Mouse (Mus musculus) mouse trophoblast stem cell (cell line): ENCODE results near the gene Zfp827.

Experiments used
- in situ Hi-C, 2 experiments: fragments of 300-500 bp; cut with MseI, MboI; formaldehyde crosslinking; loops; 2 replicates in 1 of 2; 3 replicates in 1 of 2; pipeline ENCODE4 v1.15.1; 2025

Gene Zfp827

DNA sequence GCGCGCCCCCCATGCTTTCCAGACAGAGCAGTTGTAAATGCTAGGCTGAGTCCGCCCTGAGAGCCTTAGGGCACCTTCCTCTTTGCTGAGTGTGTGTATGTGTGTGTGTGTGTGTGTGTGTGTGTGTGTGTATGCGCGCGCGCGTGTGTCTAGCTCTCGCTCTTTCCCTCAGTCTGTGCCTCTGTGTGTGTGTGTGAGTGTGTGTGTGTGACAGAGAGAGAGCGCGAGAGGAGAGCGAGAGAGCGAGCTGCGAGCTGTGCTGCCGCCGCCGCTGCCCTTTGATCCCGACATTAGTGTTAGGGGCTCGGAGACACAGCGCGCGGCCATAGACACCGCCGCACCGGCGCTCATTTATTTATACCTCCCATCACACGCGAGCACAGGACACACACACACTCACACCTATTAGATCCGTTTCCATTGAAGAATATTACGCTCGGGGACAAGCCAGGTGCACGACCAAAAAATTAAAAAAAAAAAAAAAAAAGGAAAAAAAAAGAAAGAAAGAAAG lies at the start of gene Zfp827:
Gene Zfp827 (plus strand): TSS at position 461 of the 511 bp plus-strand sequence.
- in situ Hi-C loops: no loop called here

DNA sequence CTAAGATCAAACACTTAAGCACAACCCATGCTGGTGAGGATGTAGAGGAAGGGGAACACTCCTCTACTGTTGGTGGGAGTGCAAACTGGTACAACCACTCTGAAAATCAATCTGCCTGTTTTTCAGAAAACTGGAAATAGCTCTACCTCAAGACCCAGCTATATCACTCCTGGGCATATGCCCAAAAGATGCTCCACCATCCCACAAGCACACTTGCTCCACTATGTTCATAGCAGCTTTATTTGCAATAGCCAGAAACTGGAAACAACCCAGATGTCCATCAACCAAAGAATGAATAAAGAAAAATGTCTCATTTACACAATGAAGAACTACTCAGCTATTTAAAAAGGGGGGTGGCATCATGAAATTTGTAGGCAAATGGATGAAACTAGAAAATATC lies 23.9 kb upstream of the Zfp827 start:
- in situ Hi-C loops: no loop called here

DNA sequence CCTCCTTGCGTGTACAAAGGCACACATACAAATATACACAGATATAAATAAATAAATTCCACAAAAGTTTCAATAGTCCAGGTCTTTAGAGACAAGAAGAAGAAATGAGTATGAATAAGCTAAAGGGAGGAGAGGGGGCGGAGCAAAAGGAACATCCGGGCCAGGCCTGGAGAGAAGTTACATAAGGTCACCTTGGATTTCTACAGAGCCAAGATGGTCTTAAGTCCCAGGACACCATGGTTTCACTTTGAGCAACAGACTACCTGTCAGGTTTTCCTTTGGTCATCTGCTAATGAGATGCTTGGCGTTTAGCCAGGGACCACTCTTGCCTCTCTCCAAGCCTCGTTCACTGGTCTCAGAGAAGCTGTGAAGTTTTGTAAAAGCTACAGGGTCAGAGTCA lies 13.2 kb upstream of the Zfp827 start:
- in situ Hi-C loops: no loop called here

DNA sequence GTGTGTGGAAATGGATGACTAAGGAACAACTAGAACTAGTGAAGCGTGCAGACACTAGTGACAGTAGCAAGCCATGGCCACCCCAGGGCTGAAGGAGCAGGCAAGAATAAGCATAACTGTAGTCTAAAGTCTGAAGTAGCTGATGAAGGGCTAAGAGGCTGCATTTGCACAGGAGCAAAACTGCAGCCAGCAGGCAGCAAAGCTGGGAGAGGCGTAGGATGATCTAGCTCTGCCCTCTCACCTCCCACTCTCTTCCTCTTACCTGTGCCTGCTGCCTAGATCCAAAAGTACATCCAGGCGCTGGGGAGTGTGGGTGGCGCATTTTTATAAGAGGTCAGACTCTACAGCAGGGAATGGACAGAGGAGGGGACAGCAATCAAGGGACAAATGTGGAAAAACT lies 12.2 kb upstream of the Zfp827 start:
- in situ Hi-C loops: no loop called here

DNA sequence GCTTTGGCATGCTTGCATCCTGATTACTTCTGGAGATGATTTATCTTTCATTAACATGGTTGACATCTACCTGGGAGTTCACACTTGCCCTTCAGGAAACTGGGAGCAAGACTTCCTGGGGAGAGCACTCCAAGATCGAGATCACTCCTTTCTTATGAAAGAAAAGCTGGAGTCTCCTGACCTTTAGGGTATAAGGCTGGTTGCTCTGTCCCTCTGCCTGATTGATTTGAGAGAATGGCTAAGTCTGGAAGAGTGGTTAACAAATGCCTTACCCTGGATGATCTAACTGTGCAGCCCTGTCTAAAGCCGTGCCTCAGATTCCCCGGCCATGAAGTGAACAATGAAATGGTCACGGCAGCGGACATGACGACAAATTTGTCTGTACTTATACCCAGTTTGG lies 11.7 kb upstream of the Zfp827 start:
- in situ Hi-C loops: no loop called here

DNA sequence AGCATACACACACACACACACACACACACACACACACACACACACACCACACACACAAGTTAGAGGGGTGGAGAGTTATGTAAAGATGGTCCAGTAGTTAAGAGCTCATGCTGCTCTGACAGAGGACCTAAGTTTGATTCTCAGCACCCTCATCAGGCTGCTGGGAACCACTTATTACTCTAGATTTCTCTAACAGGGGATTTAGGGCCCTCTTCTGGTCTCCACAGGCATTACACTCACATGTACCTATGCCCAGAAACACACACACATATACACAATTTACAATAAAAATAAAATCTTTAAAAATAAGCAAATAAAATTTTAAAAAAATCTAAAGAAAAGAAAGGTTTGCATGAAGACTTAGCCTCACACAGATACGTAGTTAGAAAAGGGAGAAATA lies 4.3 kb upstream of the Zfp827 start:
- in situ Hi-C loops: no loop called here

DNA sequence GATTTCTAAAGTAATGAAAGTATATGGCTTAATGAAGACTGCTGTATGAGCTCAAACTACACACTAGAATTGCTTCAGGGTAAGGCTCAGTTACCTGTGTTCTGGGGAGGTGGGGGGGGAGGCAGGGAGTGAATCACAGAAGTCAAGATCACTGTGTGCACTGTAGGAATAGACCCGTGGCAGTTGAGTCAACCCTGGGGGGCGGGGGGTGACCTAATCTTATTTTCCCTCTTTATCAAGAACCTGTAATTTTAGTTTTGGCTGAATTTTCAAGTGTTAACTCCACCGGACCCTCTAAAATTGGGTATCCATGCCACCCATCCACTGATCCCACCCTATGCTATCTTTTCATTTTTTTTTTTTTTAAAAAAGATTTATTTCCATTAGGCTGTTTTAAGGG lies 918 bp upstream of the Zfp827 start:
- in situ Hi-C loops: no loop called here

DNA sequence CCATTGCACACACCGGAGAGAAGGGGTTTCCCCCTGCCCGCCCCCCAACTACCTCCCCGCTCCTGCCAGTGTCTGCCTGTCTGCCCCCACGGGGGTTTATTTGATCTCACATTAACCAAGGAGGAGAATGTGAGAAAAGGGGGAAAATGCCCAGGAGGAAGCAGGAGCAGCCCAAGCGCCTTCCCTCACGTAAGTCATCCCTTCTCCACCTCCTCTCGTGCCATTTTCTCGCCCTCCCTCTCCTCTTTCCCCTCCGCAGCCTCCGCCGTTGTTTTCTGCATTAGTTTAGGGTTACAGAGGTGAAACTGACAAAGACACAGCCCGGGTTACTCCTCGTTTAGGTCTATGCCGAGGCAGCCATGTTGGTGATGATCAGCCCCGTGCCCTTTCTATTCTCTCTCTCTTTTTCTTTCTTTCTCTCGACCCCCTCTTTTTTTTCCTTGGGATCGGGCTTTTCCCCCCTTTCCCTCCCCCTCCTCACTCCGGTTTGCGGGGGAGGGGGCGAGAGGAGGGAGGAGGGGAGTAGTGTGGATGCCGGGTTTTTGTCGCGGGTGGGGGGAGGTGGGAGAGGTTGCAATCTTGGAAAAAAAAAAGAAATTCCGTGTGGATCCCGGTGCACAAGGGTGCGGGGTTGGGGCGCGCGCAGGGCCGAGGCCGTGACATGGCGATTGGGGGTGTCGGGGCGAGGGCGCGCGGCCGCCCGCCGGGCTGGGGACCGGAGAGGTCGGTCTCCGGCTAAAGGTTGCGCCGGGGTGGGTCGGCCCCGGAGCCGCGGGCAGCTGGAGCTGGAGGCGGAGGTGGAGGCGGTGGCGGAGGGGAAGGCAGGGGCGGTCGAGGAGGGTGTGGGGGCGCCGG lies 531 bp downstream of the Zfp827 start:
- in situ Hi-C loops: no loop called here

DNA sequence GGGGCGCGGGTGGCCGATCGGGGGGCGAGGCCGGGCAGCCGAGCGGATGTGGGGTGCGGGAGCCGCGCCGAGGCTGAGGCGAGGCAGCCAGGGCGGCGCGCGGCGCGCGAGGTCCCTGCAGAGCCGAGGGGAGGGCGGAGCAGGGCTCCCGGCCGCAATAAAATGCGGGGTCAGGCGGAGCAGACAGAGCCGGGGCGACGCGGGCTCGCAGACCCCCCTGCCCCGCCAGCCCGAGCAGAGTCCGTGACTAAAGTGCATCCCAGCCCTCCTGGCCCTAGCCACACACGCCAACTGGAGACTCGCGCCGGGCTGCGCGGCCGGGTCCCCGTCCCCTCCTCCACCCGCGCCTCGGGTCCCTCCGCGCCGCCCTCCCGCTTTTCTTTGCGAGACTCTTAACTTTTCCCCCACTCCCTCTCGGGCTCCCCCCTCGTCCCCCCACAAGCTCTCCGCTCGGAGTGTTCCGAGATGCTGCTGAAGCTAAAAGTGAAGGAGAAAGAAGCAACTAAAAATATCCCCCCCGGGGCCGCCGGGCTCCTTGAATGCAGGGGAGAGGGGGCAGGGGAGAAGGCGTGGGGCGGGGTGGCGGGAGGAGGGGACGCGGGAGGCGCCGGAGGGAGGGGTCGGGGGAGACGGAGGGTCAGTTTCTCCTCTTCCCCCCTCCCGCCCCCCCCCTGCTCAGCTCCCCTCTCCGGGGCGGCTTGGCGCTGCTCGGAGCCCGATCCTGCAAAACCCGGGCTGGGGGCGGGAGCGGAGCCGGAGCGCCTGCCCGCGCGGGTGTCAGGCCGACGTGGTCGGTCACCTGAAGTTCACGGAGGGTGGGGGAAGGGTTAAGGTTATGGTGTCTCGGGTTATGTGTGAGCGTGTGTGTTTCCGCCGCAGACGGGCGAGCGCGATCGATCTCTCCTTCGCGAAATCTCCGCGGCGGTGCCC lies 1.4 kb downstream of the Zfp827 start:
- in situ Hi-C loops: no loop called here

DNA sequence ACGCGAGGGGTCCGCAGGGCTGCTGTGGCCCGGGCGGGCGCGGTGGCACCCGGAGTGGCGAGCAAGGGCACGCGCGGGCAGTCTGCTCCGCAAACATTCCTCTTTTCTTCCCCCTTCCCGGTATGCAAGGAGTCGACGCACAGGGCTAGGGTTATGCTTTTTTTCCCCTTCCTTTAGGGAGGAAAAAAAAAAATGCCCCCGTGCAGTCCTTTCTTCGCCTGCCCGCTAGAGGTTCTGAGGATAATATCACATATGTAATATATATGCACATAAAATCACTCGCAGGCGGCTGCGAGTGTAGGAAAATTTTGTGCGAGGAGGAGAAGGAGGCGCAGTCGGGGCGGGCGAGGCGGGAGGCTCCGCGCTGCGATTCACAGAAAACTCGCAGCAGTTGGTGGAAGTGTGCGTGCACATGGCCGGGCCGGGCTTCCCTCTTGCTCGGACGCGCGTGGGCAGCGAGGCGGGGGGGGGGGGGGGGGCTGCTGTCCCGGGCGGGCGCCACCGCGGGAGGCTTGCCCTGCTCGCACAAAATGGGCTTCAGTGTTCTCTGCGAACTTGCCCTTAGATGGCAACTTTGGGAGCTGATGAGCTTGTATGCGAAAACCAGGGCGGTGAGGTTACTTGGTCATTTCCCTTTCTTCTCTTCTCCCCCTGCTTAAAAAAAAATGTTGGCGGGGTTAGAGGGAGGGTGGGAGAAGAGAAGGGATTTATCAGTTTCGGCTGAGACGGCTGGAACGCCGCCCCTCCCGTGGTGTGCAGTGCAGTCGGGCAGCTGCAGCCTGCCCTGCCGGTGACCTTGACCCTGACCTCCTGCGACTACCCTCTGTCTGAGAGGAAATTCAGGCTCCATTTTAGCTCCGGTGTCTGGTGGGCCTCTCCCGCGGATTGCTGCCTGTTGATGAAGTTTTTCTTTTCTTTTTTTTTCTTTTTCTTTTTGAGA lies 2.4 kb downstream of the Zfp827 start:
- in situ Hi-C loops: no loop called here

DNA sequence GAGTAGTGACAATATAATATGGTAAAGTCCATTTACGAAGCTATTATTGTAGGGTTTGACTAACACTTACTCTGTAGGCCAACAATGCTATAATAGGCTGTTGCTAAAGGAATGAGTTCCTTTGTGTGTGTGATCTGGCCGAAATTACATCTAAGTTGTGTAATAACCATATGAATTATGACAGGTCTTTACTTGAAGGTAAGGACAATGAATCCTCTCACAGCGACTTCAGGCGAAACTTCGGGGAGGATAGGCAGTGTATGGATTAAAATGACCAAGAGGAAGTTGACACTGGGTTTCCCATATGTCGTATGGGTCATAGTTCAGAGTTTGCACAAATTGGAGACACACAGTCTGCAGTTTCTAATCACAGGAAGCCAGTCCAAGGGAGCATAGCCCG lies 9.3 kb downstream of the Zfp827 start:
- in situ Hi-C loops: no loop called here

DNA sequence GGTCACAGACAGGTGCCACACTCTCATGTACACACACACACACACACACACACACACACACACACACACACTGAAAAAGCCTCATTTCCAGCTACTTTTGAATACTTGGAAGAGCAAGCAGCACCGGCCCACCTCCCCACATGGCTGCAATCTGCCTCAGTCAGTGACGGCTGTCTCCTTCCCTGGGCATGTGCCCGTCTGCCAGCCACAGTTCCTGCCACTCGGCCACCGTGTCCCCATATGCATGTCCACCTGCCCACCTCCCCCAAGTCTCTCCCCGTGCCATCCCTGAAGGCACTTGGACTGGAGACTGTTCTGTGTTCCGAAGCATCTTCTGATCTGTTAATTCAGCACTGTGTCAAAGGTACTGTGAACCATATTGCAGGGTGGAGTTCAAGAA lies 9.8 kb downstream of the Zfp827 start:
- in situ Hi-C loops: no loop called here

DNA sequence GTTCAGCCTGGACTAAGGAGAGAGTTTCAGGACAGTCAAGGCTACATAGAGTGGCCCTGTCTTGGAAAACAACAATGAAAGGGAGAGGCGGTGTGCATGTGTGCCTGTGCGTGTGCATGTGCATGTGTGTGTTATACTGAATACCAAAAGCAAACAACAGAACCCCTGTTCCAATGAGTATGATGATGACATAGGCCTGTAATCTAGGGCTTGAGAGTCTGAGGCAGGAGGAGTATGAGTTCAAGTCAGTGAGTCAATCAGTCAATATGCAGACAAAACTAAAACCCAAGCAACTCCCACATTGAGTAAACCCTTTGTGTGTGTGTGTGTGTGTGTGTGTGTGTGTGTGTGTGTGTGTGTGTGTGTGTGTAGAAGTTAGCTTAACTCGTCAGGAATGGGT lies 13.2 kb downstream of the Zfp827 start:
- in situ Hi-C loops: no loop called here

DNA sequence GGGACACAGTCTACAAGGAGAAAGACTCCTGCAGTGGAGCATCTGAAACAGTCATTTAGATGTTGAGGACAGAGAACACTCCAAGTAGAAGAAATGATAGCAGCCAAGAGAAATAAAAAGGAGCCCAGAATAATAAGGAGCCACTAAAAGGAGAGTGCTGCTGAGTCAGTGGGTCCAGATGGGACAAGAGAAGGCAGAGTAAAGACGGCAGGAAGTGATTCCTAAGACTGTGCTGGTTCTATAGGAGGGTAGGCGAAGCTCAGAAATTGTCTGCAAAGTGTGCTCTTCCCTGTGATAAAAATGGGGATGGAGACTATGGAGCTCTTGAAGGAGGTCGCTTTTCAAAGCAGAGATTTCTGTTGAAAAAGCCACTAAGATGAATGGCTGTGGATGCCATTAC lies 14.0 kb downstream of the Zfp827 start:
- in situ Hi-C loops: no loop called here

DNA sequence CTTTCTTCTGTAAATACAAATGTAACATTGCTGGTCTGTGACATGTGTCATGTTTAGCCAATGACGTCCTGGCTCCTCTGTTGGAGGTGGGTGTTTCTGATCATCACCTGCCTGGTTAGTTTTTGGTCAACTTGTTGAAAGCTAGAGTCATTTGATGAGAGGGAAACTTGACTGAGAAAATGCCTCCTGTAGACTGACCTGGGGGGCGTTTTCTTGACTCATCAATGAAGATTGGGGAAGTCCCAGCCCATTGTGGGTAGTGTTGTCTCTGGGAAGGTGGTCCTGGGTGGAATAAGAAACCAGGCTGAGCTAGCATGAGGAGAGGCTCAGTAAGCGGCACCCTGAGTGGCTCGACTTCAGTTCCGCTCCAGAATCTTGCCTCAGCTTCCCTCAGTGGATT lies 16.4 kb downstream of the Zfp827 start:
- in situ Hi-C loops: no loop called here

DNA sequence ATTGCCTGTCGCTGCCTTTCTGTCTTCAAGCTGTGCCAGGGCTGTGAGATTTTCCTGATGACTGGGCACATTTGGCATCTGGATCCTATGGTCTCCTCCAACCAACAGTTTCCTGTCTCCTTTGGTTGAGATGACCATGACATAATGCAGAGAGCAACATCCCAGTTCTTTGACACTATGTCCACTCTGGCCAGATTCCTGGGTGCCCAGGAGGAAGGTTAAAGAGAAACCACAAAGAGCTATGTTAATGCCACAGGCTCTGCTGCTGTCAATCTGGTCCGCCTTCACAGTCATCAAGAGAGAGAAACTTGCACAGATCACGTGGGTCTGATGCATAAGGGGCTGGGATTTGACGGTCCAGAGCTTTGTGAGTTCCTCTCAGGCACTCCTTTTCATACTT lies 18.4 kb downstream of the Zfp827 start:
- in situ Hi-C loops: no loop called here

DNA sequence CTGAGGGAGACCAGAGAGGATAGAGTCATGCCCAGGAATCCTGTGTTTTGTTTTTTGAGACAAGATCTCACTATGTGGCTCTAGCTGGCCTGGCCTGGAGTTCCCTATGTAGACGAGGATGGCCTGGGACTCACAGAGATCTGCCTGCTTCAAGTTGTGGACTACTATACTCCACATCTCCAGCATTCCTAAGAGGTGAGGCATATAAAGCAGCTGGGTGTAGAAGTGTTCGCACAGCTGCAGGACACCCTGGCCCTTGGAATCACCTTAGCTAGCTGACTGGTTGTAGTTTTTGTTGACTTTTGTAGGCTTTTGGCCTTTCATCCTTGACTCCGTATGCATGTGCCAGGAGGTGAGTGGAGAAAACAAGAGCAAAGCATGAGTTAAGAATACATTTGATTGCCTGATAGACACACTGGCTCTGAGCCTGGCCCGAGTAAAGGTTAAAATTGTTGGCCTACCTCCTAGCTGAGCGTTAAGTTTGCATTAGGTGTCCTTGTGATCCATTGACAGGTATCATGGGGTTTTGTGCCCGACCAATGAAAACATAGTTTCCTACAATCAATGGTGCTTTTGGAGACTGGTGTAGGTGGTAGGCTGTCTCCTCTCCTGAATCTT lies 20.3 kb downstream of the Zfp827 start:
- in situ Hi-C loops: no loop called here

DNA sequence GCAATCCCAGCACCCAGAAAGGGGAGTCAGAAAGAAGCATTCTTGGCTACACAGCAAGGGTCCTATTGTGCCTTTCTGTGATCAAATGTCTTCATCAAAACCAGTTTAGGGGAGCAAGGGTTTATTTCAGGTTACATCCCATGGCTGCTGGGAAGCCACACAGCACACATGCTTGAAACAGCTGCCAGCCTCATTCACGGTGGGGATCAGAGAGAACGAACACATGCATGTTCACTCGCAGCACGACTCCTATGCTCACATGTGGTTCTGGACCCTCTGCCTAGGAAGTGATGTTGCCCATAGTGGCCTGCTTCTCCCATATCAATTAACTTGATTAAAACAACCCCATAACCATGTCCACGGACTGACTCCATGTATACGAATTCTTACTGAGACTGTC lies 26.0 kb downstream of the Zfp827 start:
- in situ Hi-C loops: no loop called here

DNA sequence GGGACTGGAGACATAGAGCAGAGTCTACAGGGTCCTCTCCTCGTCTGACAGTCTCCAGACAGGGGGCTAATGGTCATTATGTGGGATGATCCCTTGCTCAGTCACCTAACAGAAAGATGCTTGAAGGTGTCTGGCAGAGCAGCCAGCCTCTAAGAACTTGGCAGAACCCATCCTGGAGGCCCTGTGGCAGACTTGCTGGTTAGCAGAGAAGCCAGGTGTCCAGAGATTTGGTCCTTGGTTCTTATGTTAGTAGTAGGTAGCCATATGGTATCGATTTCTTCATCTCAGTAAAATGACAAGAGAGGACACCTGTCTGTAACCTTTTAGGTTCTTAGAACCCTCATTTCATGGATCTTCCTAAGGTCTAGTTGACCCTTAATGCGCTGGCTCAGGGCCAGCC lies 28.9 kb downstream of the Zfp827 start:
- in situ Hi-C loops: no loop called here

DNA sequence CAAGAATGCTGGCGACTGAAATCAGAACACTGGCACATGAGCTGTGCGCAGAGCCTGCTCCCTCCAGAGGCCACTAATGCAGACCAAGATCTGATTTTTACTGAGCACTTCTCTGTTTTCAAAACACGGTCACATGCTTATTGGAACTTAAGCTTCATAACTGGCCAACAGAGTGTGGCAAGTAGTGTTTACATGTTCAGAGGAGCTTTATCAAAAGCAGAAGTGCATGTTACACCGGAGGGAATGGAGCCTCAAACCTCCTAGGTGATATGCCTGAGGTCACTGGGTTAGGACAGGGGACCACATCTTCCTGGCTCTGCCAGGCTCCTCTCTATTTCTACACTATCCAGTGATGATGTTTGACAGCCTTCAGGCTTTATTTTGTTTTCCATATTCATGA lies 31.1 kb downstream of the Zfp827 start:
- in situ Hi-C loops: no loop called here

DNA sequence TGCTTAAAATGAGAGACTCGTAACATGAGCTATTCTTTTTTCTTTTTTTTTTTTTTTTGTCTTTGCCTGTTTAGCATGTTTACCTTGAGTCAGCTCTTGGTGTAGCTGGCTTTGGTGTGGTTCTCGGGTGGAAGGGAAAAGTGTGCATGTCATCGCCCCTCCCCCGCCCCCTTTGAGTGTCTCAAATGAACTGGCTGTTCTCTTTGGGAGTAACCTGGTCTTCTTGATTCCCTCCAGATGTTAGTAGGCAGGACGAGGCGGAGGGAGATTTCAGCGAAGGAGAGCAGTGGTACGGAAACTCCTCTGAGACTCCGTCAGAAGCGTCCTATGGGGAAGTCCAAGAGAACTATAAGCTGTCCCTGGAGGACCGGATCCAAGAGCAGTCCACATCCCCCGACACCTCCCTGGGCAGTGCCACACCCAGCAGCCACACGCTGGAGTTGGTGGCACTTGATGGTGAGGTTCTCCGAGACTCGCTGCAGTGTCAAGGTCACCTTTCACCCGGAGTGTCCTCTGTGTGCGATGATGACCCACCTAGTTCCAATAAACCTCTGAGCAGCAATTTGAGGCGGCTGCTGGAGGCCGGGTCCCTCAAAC lies 31.9 kb downstream of the Zfp827 start:
- in situ Hi-C loops: no loop called here
